Mouse (Mus musculus): ENCODE data around the gene Ndufa13. TPM values are rescaled to one million over a fixed set of nuclear protein-coding genes. Genes with fewer than 3 reads are reported as not detected.

The Ndufa13 gene
- polyA plus RNA-seq, 1 experiment from 2014 or later = 205 TPM

DNA sequence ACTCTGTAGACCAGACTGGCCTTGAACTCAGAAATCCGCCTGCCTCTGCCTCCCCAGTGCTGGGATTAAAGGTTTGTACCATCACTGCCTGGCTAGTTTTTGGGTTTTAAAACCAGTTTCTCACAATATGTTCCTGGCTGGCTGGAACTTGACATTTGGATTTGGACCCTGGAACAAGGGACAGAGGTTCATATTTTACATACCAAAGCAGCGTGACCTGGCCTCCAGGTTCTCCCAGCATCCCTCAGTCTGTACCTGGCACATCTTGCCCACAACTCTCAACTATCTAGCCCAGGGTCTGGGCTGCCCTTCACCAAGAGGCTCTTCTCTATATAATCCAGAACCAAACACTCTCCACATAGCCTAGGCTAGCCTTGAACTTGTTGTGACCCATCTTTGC is 2.5 kb downstream of the Ndufa13 start:
- H3K27me3 ChIP-seq (ENCODE audit: control insufficient read depth, insufficient read depth, low read length) = no peaks in the 10 kb centered on the region
- H3K36me3 ChIP-seq (ENCODE audit: control insufficient read depth, insufficient read depth, low read length) = peaks cover 4% of the 10 kb centered on the region; the same call in 1 of the 2 replicates
- peaks cover 3% of the 10 kb centered on the region; the same call in 1 of the 2 replicates for H3K4me1 ChIP-seq (replicated peaks; ENCODE audit: control insufficient read depth, insufficient read depth)
- 91% methylated on average over 2 of the region's 2 CpGs for WGBS
- no peak overlapping the region for H3K9ac ChIP-seq (ENCODE audit: low read length)
- DNase-seq (ENCODE audit: low spot score) (no peak), ATAC-seq (ENCODE audit: low FRiP score, low TSS enrichment) (no peak)
- H3K4me3 ChIP-seq (ENCODE audit: low read depth, low read length) = no peak overlapping the region
- TF ChIP-seq EP300 (optimal IDR thresholded peaks at IDR 0.05) (no peak), CTCF (IDR thresholded peaks at IDR 0.05; ENCODE audit: low read depth) (no peak)
- H3K9me3 ChIP-seq (ENCODE audit: control insufficient read depth, low read length) = no peaks in the 10 kb centered on the region
- no peak overlapping the region for H3K4me2 ChIP-seq (replicated peaks; ENCODE audit: low read depth)
- no peak overlapping the region for H3K27ac ChIP-seq (replicated peaks)

GRCm38 (mm10) chr8:69897857-69898256 is 4.5 kb downstream of the Ndufa13 start:
- H3K4me3 ChIP-seq (ENCODE audit: low read depth, low read length) = no peak overlapping the region
- H3K27ac ChIP-seq (replicated peaks) = no peak overlapping the region
- no peaks in the 10 kb centered on the region for H3K9me3 ChIP-seq (ENCODE audit: control insufficient read depth, low read length)
- 81% methylated on average over 6 of the region's 6 CpGs for WGBS
- H3K36me3 ChIP-seq (ENCODE audit: control insufficient read depth, insufficient read depth, low read length) = peaks cover 4% of the 10 kb centered on the region; the same call in 1 of the 2 replicates
- H3K9ac ChIP-seq (ENCODE audit: low read length) = no peak overlapping the region
- DNase-seq (ENCODE audit: low spot score) (no peak), ATAC-seq (ENCODE audit: low FRiP score, low TSS enrichment) (no peak)
- peaks cover 3% of the 10 kb centered on the region; the same call in 1 of the 2 replicates for H3K4me1 ChIP-seq (replicated peaks; ENCODE audit: control insufficient read depth, insufficient read depth)
- H3K4me2 ChIP-seq (replicated peaks; ENCODE audit: low read depth) = no peak overlapping the region
- TF ChIP-seq EP300 (optimal IDR thresholded peaks at IDR 0.05) = no peak
- TF ChIP-seq CTCF (IDR thresholded peaks at IDR 0.05; ENCODE audit: low read depth) = no peak
- H3K27me3 ChIP-seq (ENCODE audit: control insufficient read depth, insufficient read depth, low read length) = no peaks in the 10 kb centered on the region

DNA sequence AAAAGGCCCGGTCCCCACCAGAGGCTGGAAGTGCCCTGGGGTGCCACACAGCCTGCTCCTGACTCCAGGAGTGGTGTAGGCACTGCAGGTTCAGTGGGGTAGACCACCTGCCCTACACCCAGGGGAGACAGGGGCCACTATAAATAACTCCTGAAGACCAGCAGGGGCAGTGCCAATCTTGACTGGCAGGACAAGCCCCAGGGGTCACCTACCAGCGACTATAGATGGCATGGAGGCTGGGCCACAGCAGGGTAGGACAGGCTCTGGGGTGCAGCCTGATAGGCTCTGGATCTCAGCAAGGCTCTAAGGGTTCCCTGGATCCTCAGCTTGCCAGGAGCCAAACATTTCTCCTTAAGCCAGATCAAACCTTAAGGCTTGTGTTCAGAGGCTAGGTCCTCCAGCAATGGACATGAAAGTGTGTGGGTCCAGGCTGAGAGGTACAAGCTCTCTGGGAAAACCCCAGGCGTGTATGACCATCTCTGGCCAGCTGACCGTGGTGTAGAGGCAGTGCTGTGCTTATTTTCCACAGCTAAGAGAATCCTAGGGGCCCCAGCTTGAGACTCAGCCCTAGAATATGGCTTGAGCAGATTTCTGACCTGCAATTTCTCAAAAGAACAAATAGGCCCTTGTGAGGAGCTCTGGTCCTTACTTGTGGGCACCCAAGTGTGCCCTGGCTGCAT is 6.4 kb downstream of the Ndufa13 start:
- no peak for TF ChIP-seq EP300 (optimal IDR thresholded peaks at IDR 0.05)
- TF ChIP-seq CTCF (IDR thresholded peaks at IDR 0.05; ENCODE audit: low read depth) = no peak
- no peaks in the 10 kb centered on the region for H3K27me3 ChIP-seq (ENCODE audit: control insufficient read depth, insufficient read depth, low read length)
- peaks cover 4% of the 10 kb centered on the region; the same call in 1 of the 2 replicates for H3K36me3 ChIP-seq (ENCODE audit: control insufficient read depth, insufficient read depth, low read length)
- no peak overlapping the region for H3K9ac ChIP-seq (ENCODE audit: low read length)
- H3K4me1 ChIP-seq (replicated peaks; ENCODE audit: control insufficient read depth, insufficient read depth) = no peaks in the 10 kb centered on the region
- no peaks in the 10 kb centered on the region for H3K9me3 ChIP-seq (ENCODE audit: control insufficient read depth, low read length)
- DNase-seq (ENCODE audit: low spot score) (no peak), ATAC-seq (ENCODE audit: low FRiP score, low TSS enrichment) (no peak)
- no peak overlapping the region for H3K27ac ChIP-seq (replicated peaks)
- 81% methylated on average over 4 of the region's 4 CpGs for WGBS
- H3K4me3 ChIP-seq (ENCODE audit: low read depth, low read length) = no peak overlapping the region
- H3K4me2 ChIP-seq (replicated peaks; ENCODE audit: low read depth) = no peak overlapping the region

- Histone ChIP-seq H3K9ac (ENCODE audit: low read length) (no peak overlapping the region), H3K4me1 (replicated peaks; ENCODE audit: control insufficient read depth, insufficient read depth) (no peaks in the 10 kb centered on the region), H3K9me3 (ENCODE audit: control insufficient read depth, low read length) (no peaks in the 10 kb centered on the region), H3K27me3 (ENCODE audit: control insufficient read depth, insufficient read depth, low read length) (no peaks in the 10 kb centered on the region; the same call in 1 of the 2 replicates), H3K4me2 (replicated peaks; ENCODE audit: low read depth) (no peak overlapping the region), H3K36me3 (ENCODE audit: control insufficient read depth, insufficient read depth, low read length) (peaks cover 4% of the 10 kb centered on the region; the same call in 1 of the 2 replicates), H3K27ac (replicated peaks) (no peak overlapping the region), H3K4me3 (ENCODE audit: low read depth, low read length) (no peak overlapping the region)
- 66% methylated on average over 6 of the region's 6 CpGs for WGBS
- no peak for DNase-seq (ENCODE audit: low spot score)
- no peak for ATAC-seq (ENCODE audit: low FRiP score, low TSS enrichment)
- TF ChIP-seq EP300 (optimal IDR thresholded peaks at IDR 0.05) = no peak
- no peak for TF ChIP-seq CTCF (IDR thresholded peaks at IDR 0.05; ENCODE audit: low read depth)
Observed at GRCm38 (mm10) chr8:69894836-69895332, 7.5 kb downstream of the Ndufa13 start.

- no peak overlapping the region for H3K4me2 ChIP-seq (replicated peaks; ENCODE audit: low read depth)
- no peaks in the 10 kb centered on the region for H3K4me1 ChIP-seq (replicated peaks; ENCODE audit: control insufficient read depth, insufficient read depth)
- no peak overlapping the region for H3K4me3 ChIP-seq (ENCODE audit: low read depth, low read length)
- H3K36me3 ChIP-seq (ENCODE audit: control insufficient read depth, insufficient read depth, low read length) = peaks cover 4% of the 10 kb centered on the region; the same call in 1 of the 2 replicates
- H3K27me3 ChIP-seq (ENCODE audit: control insufficient read depth, insufficient read depth, low read length) = peaks cover 4% of the 10 kb centered on the region; the same call in 1 of the 2 replicates
- TF ChIP-seq CTCF (IDR thresholded peaks at IDR 0.05; ENCODE audit: low read depth) (peak; percentile 75), EP300 (optimal IDR thresholded peaks at IDR 0.05) (no peak)
- WGBS = 43% methylated on average over 17 of the region's 17 CpGs
- H3K27ac ChIP-seq (replicated peaks) = no peak overlapping the region
- peak; percentile 80 for DNase-seq (ENCODE audit: low spot score)
- ATAC-seq (ENCODE audit: low FRiP score, low TSS enrichment) = peak; percentile 62
- H3K9me3 ChIP-seq (ENCODE audit: control insufficient read depth, low read length) = no peaks in the 10 kb centered on the region
- no peak overlapping the region for H3K9ac ChIP-seq (ENCODE audit: low read length)
Observed at GRCm38 (mm10) chr8:69893863-69894262, 8.5 kb downstream of the Ndufa13 start.

DNA sequence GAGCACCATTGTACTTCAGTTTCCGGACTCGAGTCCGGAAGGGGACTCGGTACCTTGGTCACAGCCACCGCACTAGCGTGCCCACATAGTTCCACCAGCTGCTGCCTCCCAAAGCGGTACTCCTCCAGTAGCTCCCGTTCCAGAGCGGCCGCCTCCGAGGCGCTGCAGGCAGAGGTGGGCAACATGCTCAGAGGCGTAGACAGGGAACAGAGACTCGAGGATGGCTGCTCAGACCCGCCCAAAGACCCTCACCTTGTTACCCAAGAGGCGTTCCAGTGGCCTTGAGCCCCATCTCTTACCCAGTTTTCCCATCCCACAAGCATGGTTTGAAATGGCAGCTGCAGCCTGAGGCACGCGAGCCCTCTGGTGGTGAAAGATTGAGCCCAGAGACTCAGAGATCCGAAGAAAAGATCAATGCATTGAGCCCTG is 11.5 kb downstream of the Ndufa13 start:
- Histone ChIP-seq H3K4me1 (replicated peaks; ENCODE audit: control insufficient read depth, insufficient read depth) (no peaks in the 10 kb centered on the region), H3K36me3 (ENCODE audit: control insufficient read depth, insufficient read depth, low read length) (no peaks in the 10 kb centered on the region; the same call in 1 of the 2 replicates), H3K4me2 (replicated peaks; ENCODE audit: low read depth) (no peak overlapping the region), H3K27ac (replicated peaks) (no peak overlapping the region), H3K27me3 (ENCODE audit: control insufficient read depth, insufficient read depth, low read length) (peaks cover 14% of the 10 kb centered on the region), H3K9me3 (ENCODE audit: control insufficient read depth, low read length) (no peaks in the 10 kb centered on the region), H3K4me3 (ENCODE audit: low read depth, low read length) (no peak overlapping the region), H3K9ac (ENCODE audit: low read length) (no peak overlapping the region)
- peak; percentile 82 for TF ChIP-seq CTCF (IDR thresholded peaks at IDR 0.05; ENCODE audit: low read depth)
- no peak for TF ChIP-seq EP300 (optimal IDR thresholded peaks at IDR 0.05)
- WGBS = 43% methylated on average over 19 of the region's 19 CpGs
- peak; percentile 63 for DNase-seq (ENCODE audit: low spot score)
- ATAC-seq (ENCODE audit: low FRiP score, low TSS enrichment) = no peak

All from stomach, postnatal 0 days (tissue).